Mouse (Mus musculus) liver, embryonic 12.5 days (tissue): ENCODE results near the gene Fgf14. TPM values are rescaled to one million over a fixed set of nuclear protein-coding genes. Genes with fewer than 3 reads are reported as not detected.

ENCODE experiments used
- ATAC-seq: fragments of 200-750 bp; cut with Nextera tagmentation; 2 replicates; pipeline ENCODE4 v1.8.0; 2017; ENCODE audit warnings: moderate number of reproducible peaks, mild to moderate bottlenecking, moderate library complexity
- H3K27ac ChIP-seq: fragments of 300-500 bp; sonication (generic); 2 replicates; pipeline ENCODE4 v1.5.1; 2016; ENCODE audit warnings: mild to moderate bottlenecking
- H3K27me3 ChIP-seq: fragments of 300-500 bp; sonication (generic); replicated peaks from 2 replicates; pipeline ENCODE4 v1.6.1; 2016; ENCODE audit warnings: mild to moderate bottlenecking, moderate library complexity
- H3K36me3 ChIP-seq: fragments of 300-500 bp; sonication (generic); 2 replicates; pipeline ENCODE4 v1.6.1; 2016; ENCODE audit warnings: mild to moderate bottlenecking, moderate library complexity
- H3K4me1 ChIP-seq: fragments of 300-500 bp; sonication (generic); 2 replicates; pipeline ENCODE4 v1.6.1; 2016
- H3K4me2 ChIP-seq: fragments of 300-500 bp; sonication (generic); 2 replicates; pipeline ENCODE4 v1.6.1; 2016; ENCODE audit warnings: mild to moderate bottlenecking, moderate library complexity
- H3K4me3 ChIP-seq: fragments of 300-500 bp; sonication (generic); 2 replicates; pipeline ENCODE4 v1.5.1; 2016; ENCODE audit warnings: mild to moderate bottlenecking, moderate library complexity
- H3K9ac ChIP-seq: fragments of 300-500 bp; sonication (generic); 2 replicates; pipeline ENCODE4 v1.6.1; 2016; ENCODE audit warnings: mild to moderate bottlenecking, moderate library complexity
- H3K9me3 ChIP-seq: fragments of 300-500 bp; sonication (generic); replicated peaks from 2 replicates; pipeline ENCODE4 v1.6.1; 2016; ENCODE audit warnings: mild to moderate bottlenecking, moderate library complexity
- WGBS: fragments of 180-500 bp; shearing (Covaris S2); methylation state at CpG from one replicate; pipeline ENCODE4 v1.1.7; 2016; ENCODE audit not compliant: insufficient replicate concordance; 5-methylcytosine and 5-hydroxymethylcytosine counted together
- polyA plus RNA-seq: library from polyadenylated mRNA; unstranded; fragments of >200 nt; fragmentation: Nextera tagmentation; extraction: Ambion mirVana; gene quantifications from 2 replicates; pipeline ENCODE4 v1.2.1, GENCODE M21; 2016

Gene Fgf14
- polyA plus RNA-seq, result 0.06 TPM in 1 of 2 replicates, not detected in the other

- Histone ChIP-seq H3K4me3 (no peak within 1 kb of the TSS), H3K4me2 (peak within 1 kb of the TSS; percentile 37; the same call in 1 of the 2 replicates), H3K9ac (no peak within 1 kb of the TSS), H3K27ac (no peak within 1 kb of the TSS), H3K9me3 (no peaks in the 10 kb centered on the region), H3K27me3 (peaks cover 24% of the 10 kb centered on the region), H3K4me1 (no peaks in the 10 kb centered on the region), H3K36me3 (no peaks in the 10 kb centered on the region)
- no peak for ATAC-seq
- WGBS, result 34% methylated on average over 12 of the region's 12 CpGs
Measured at GRCm38 (mm10) chr14:124676506-124677177, at the start of gene Fgf14. Gene Fgf14 (minus strand): TSS chr14:124677127.

GRCm38 (mm10) chr14:124677379-124677778 lies 452 bp upstream of the Fgf14 start:
- Histone ChIP-seq H3K36me3 (no peaks in the 10 kb centered on the region), H3K27me3 (peaks cover 24% of the 10 kb centered on the region), H3K4me2 (peak overlapping the region; percentile 37; the same call in 1 of the 2 replicates), H3K9ac (no peak overlapping the region), H3K4me1 (no peaks in the 10 kb centered on the region), H3K4me3 (no peak overlapping the region), H3K9me3 (no peaks in the 10 kb centered on the region), H3K27ac (no peak overlapping the region)
- 8% methylated on average over 10 of the region's 10 CpGs for WGBS
- ATAC-seq, result no peak

- no peak overlapping the region for H3K27ac ChIP-seq
- no peaks in the 10 kb centered on the region for H3K4me1 ChIP-seq
- H3K9me3 ChIP-seq, result no peaks in the 10 kb centered on the region
- ATAC-seq, result no peak
- 31% methylated on average over 23 of the region's 23 CpGs for WGBS
- no peaks in the 10 kb centered on the region for H3K36me3 ChIP-seq
- no peak overlapping the region for H3K9ac ChIP-seq
- peak overlapping the region; percentile 53; the same call in 1 of the 2 replicates for H3K4me2 ChIP-seq
- H3K27me3 ChIP-seq, result peaks cover 24% of the 10 kb centered on the region
- no peak overlapping the region for H3K4me3 ChIP-seq
Measured at GRCm38 (mm10) chr14:124675654-124676505, 1.0 kb downstream of the Fgf14 start.

GRCm38 (mm10) chr14:124675142-124675653 lies 1.7 kb downstream of the Fgf14 start:
- Histone ChIP-seq H3K4me1 (no peaks in the 10 kb centered on the region), H3K9ac (no peak overlapping the region), H3K4me3 (peak overlapping the region; percentile 15), H3K36me3 (no peaks in the 10 kb centered on the region), H3K9me3 (no peaks in the 10 kb centered on the region), H3K27ac (no peak overlapping the region), H3K27me3 (peaks cover 24% of the 10 kb centered on the region), H3K4me2 (peak overlapping the region; percentile 53)
- ATAC-seq, result 0 out of 2 replicates have a peak, but pooled peaks have one; percentile 30
- WGBS, result 9% methylated on average over 21 of the region's 21 CpGs

GRCm38 (mm10) chr14:124674536-124675141 lies 2.3 kb downstream of the Fgf14 start:
- Histone ChIP-seq H3K4me3 (no peak overlapping the region), H3K36me3 (no peaks in the 10 kb centered on the region), H3K27me3 (peaks cover 24% of the 10 kb centered on the region), H3K4me2 (peak overlapping the region; percentile 53), H3K9ac (no peak overlapping the region), H3K9me3 (no peaks in the 10 kb centered on the region), H3K27ac (no peak overlapping the region), H3K4me1 (no peaks in the 10 kb centered on the region)
- no peak for ATAC-seq
- 40% methylated on average over 8 of the region's 8 CpGs for WGBS

- Histone ChIP-seq H3K36me3 (no peaks in the 10 kb centered on the region), H3K9me3 (no peaks in the 10 kb centered on the region), H3K4me1 (no peaks in the 10 kb centered on the region), H3K27ac (no peak overlapping the region), H3K4me2 (no peak overlapping the region), H3K9ac (no peak overlapping the region), H3K27me3 (peaks cover 4% of the 10 kb centered on the region), H3K4me3 (no peak overlapping the region)
- ATAC-seq, result no peak
- WGBS, result 33% methylated on average over 7 of the region's 7 CpGs
Measured at GRCm38 (mm10) chr14:124669739-124670138, 7.2 kb downstream of the Fgf14 start.

- Histone ChIP-seq H3K4me1 (no peaks in the 10 kb centered on the region), H3K4me3 (no peak overlapping the region), H3K4me2 (no peak overlapping the region), H3K9ac (no peak overlapping the region), H3K27ac (no peak overlapping the region), H3K27me3 (no peaks in the 10 kb centered on the region), H3K9me3 (no peaks in the 10 kb centered on the region), H3K36me3 (no peaks in the 10 kb centered on the region)
- no peak for ATAC-seq
- 46% methylated on average over 3 of the region's 3 CpGs for WGBS
Measured at GRCm38 (mm10) chr14:124642822-124643221, 34.1 kb downstream of the Fgf14 start.

GRCm38 (mm10) chr14:124634881-124635280 lies 42.0 kb downstream of the Fgf14 start:
- WGBS, result 60% methylated on average over 2 of the region's 2 CpGs
- Histone ChIP-seq H3K27me3 (no peaks in the 10 kb centered on the region), H3K4me3 (no peak overlapping the region)

GRCm38 (mm10) chr14:124613473-124613872 lies 63.5 kb downstream of the Fgf14 start:
- H3K27me3 ChIP-seq, result no peaks in the 10 kb centered on the region
- 48% methylated on average over 2 of the region's 2 CpGs for WGBS

More at GRCm38 (mm10) chr14:124634881-124635280, 42.0 kb downstream of the Fgf14 start:
- Histone ChIP-seq H3K4me1 (no peaks in the 10 kb centered on the region), H3K4me2 (no peak overlapping the region), H3K27ac (no peak overlapping the region), H3K9ac (no peak overlapping the region), H3K36me3 (no peaks in the 10 kb centered on the region), H3K9me3 (no peaks in the 10 kb centered on the region)
- no peak for ATAC-seq

GRCm38 (mm10) chr14:124606036-124606711 lies 70.8 kb downstream of the Fgf14 start:
- H3K9me3 ChIP-seq, result no peaks in the 10 kb centered on the region
- no peak for ATAC-seq
- WGBS, result 78% methylated on average over 2 of the region's 2 CpGs

More at GRCm38 (mm10) chr14:124613473-124613872, 63.5 kb downstream of the Fgf14 start:
- Histone ChIP-seq H3K4me2 (no peak overlapping the region), H3K4me3 (no peak overlapping the region), H3K4me1 (no peaks in the 10 kb centered on the region), H3K27ac (no peak overlapping the region), H3K9ac (no peak overlapping the region), H3K9me3 (no peaks in the 10 kb centered on the region), H3K36me3 (no peaks in the 10 kb centered on the region)
- ATAC-seq, result no peak

GRCm38 (mm10) chr14:124605031-124605743 lies 71.7 kb downstream of the Fgf14 start:
- Histone ChIP-seq H3K36me3 (no peaks in the 10 kb centered on the region), H3K4me1 (no peaks in the 10 kb centered on the region), H3K4me2 (no peak overlapping the region), H3K9ac (no peak overlapping the region), H3K9me3 (no peaks in the 10 kb centered on the region), H3K27ac (no peak overlapping the region), H3K4me3 (no peak overlapping the region), H3K27me3 (no peaks in the 10 kb centered on the region)
- WGBS, result 54% methylated on average over 1 of the region's 1 CpGs
- no peak for ATAC-seq

More at GRCm38 (mm10) chr14:124606036-124606711, 70.8 kb downstream of the Fgf14 start:
- Histone ChIP-seq H3K36me3 (no peaks in the 10 kb centered on the region), H3K4me1 (no peaks in the 10 kb centered on the region), H3K4me2 (no peak overlapping the region), H3K27ac (no peak overlapping the region), H3K27me3 (no peaks in the 10 kb centered on the region), H3K4me3 (no peak overlapping the region), H3K9ac (no peak overlapping the region)
